Mouse (Mus musculus) ES-Bruce4 (cell line): Measurements from ENCODE around the gene Gm9821. TPM values are rescaled to one million over a fixed set of nuclear protein-coding genes. Genes with fewer than 3 reads are reported as not detected.
A peak's percentile ranks its signal among the peaks of the same experiment; 100 is the strongest.

Experiments
- H3K27ac ChIP-seq: 2 replicates; pipeline ENCODE4 v1.5.1; 2012; ENCODE audit warnings: low read length, inconsistent platforms; ENCODE audit not compliant: insufficient read depth
- H3K27me3 ChIP-seq: 2 replicates; pipeline ENCODE4 v1.6.1; 2012; ENCODE audit warnings: mild to moderate bottlenecking, low read length, inconsistent platforms; ENCODE audit not compliant: control insufficient read depth, poor library complexity, insufficient read depth, severe bottlenecking
- H3K36me3 ChIP-seq: 2 replicates; pipeline ENCODE4 v1.6.1; 2012; ENCODE audit warnings: inconsistent platforms, mild to moderate bottlenecking, low read length, moderate library complexity; ENCODE audit not compliant: control insufficient read depth, poor library complexity, insufficient read depth, severe bottlenecking
- H3K4me1 ChIP-seq: one replicate; pipeline ENCODE4 v1.8.1; 2011; ENCODE audit warnings: low read length; ENCODE audit not compliant: control insufficient read depth, insufficient read depth
- H3K4me3 ChIP-seq: 2 replicates; pipeline ENCODE4 v1.5.1; 2011; ENCODE audit warnings: low read depth, mild to moderate bottlenecking, low read length
- H3K9ac ChIP-seq: 2 replicates; pipeline ENCODE4 v1.6.1; 2012; ENCODE audit warnings: low read depth, mild to moderate bottlenecking, inconsistent platforms; ENCODE audit not compliant: poor library complexity, severe bottlenecking
- H3K9me3 ChIP-seq: replicated peaks from 2 replicates; pipeline ENCODE4 v1.6.1; 2012; ENCODE audit warnings: mild to moderate bottlenecking, low read length, inconsistent platforms; ENCODE audit not compliant: control insufficient read depth, poor library complexity, insufficient read depth, severe bottlenecking
- CTCF ChIP-seq: IDR thresholded peaks from one replicate; pipeline ENCODE4 v1.8.1; 2011; ENCODE audit warnings: low read depth, low read length
- EP300 ChIP-seq: IDR thresholded peaks from 2 replicates; pipeline ENCODE4 v1.6.1; 2011; ENCODE audit warnings: low read depth, low read length; ENCODE audit not compliant: insufficient read depth
- POLR2A ChIP-seq: IDR thresholded peaks from one replicate; pipeline ENCODE4 v1.8.1; 2011; ENCODE audit warnings: low read length; ENCODE audit not compliant: insufficient read depth
- polyA plus RNA-seq: library from polyadenylated mRNA; stranded (reverse); fragments of >200 nt; gene quantifications from 2 replicates; pipeline ENCODE4 v1.2.4, GENCODE M21; 2011; ENCODE audit warnings: low read depth; ENCODE audit not compliant: missing spikeins, insufficient read depth, insufficient read length

The Gm9821 gene
- polyA plus RNA-seq, 1 experiment: not detected

DNA sequence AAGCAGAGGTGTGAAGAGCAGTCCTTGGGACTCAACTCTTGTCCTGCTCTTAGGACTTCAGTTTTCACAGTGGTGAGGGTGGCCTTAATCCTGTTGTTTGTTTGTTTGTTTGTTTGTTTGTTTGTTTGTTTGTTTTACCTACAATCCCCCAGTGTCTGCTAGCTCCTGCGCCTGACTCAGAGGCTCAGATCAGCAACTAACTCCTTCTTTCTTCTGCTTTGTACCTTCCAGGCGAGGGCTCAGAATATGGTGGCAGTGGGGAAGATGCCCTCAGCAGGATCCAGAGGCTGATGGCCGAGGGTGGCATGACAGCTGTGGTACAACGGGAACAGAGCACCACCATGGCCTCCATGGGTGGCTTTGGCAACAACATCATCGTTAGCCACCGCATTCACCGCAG, 28.4 kb upstream of the Gm9821 start:
- 0 out of 2 replicates have a peak, but pooled peaks cover under 1% of the 10 kb centered on the region for H3K27me3 ChIP-seq
- no peak overlapping the region for H3K9ac ChIP-seq
- peaks cover 6% of the 10 kb centered on the region; the same call in 1 of the 2 replicates for H3K36me3 ChIP-seq

DNA sequence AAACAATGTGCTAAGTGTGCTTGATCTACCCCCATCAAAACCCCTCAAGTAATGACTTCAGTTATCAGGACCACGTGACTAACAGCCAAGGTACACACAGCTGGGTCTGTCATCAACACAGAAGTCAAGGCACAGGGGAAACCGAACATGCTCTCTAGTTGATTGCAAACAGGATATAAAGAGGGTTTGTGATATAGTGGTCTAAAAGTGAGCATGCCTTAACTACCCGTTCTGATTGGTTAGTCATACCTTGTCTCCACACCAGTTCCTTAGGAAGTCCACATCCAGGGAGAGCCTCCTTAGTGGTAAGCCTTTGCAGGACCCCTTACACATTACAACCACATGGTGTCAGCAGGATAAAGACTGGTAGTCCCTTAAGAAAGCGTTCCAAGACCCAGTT, 25.4 kb upstream of the Gm9821 start:
- H3K27me3 ChIP-seq: peaks cover 9% of the 10 kb centered on the region; the same call in 1 of the 2 replicates
- H3K36me3 ChIP-seq: no peaks in the 10 kb centered on the region
- H3K4me3 ChIP-seq: no peak overlapping the region
- no peak overlapping the region for H3K27ac ChIP-seq
- H3K9me3 ChIP-seq: no peaks in the 10 kb centered on the region
- no peak overlapping the region for H3K9ac ChIP-seq
- no peaks in the 10 kb centered on the region for H3K4me1 ChIP-seq
- no peak for TF ChIP-seq POLR2A
- TF ChIP-seq EP300: no peak
- TF ChIP-seq CTCF: no peak

More for the DNA sequence above, 28.4 kb upstream of the Gm9821 start:
- peaks cover 2% of the 10 kb centered on the region for H3K4me1 ChIP-seq
- H3K27ac ChIP-seq: no peak overlapping the region
- no peaks in the 10 kb centered on the region for H3K9me3 ChIP-seq
- TF ChIP-seq CTCF (no peak), POLR2A (no peak), EP300 (no peak)
- H3K4me3 ChIP-seq: no peak overlapping the region

DNA sequence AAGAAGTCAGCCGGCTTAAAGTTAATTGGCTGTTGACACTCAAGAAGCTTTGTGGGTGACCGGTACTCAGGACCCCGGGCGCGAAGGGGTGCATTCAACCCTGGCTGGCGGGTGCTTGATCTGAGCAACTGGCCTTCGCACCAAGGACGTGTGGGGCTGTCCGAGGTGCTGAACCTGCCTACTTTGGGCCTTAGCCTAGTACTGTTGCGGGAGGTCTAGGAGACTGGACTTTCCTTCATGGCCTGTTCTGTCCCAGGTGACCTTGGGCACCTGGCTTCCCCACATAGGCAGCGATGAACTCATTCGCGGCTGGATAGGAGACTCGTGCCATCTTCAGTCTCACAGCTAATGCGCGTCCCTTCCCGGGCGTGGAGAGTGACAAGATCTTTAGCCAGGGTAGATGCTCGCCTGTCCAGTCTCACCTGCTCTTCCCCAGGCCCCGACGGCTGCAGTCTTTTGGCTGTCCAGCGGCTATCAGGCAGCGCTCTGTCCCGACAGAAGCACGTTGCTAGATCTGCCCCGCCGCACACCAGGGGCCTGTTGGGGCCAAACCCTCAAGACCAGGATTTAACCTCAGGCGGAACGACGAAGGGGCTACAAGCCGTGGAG, 24.2 kb upstream of the Gm9821 start:
- no peaks in the 10 kb centered on the region for H3K36me3 ChIP-seq
- no peak overlapping the region for H3K9ac ChIP-seq
- TF ChIP-seq CTCF: no peak
- TF ChIP-seq POLR2A: no peak
- TF ChIP-seq EP300: no peak
- peak overlapping the region; percentile 10 for H3K4me3 ChIP-seq
- no peak overlapping the region for H3K27ac ChIP-seq
- H3K27me3 ChIP-seq: peaks cover 9% of the 10 kb centered on the region; the same call in 1 of the 2 replicates
- peaks cover 2% of the 10 kb centered on the region for H3K4me1 ChIP-seq
- no peaks in the 10 kb centered on the region for H3K9me3 ChIP-seq

DNA sequence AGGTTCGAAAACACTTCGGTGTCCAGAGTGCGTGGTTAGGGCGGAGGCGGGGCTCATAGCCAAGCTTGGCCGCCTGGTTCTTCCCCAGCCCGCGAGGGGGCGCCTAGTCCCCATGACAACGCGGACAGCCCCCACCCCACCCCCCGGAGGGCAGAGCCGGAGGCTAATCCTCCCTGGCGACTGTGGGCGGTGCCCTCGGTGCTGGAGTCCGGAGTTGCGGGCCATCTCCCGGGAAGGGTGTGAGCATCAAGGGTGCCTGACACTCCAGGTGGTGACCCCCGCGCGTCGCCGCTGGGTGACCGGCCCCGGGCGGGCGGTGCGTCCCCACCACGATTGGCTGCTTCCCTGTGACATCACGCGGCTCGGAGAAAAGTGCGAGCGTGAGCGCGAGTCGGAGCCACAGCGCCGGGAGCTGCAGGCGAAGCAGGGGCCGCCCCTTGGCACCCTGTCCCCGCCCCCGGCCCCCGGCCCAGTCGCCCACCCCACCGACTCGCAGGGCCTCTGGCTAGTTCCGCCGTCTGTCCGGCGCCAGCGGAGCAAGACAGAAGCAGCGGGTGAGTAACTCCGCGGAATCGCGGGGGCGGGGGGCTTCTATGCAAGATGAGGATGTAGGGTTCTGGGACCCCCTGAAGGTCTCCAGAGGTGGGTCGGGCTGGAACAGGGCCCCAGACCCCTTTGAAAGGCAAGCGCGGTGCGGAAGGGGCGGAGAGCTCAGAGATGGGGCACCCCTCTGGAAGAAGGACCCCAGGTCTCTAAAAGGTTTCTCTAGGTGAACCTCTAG, 23.5 kb upstream of the Gm9821 start:
- Histone ChIP-seq H3K27ac (no peak overlapping the region), H3K36me3 (no peaks in the 10 kb centered on the region), H3K9me3 (no peaks in the 10 kb centered on the region), H3K4me1 (peaks cover 2% of the 10 kb centered on the region), H3K9ac (peak overlapping the region; percentile 53), H3K27me3 (peaks cover 9% of the 10 kb centered on the region; the same call in 1 of the 2 replicates), H3K4me3 (peak overlapping the region; percentile 67)
- TF ChIP-seq EP300 (no peak), CTCF (peak; percentile 53)

DNA sequence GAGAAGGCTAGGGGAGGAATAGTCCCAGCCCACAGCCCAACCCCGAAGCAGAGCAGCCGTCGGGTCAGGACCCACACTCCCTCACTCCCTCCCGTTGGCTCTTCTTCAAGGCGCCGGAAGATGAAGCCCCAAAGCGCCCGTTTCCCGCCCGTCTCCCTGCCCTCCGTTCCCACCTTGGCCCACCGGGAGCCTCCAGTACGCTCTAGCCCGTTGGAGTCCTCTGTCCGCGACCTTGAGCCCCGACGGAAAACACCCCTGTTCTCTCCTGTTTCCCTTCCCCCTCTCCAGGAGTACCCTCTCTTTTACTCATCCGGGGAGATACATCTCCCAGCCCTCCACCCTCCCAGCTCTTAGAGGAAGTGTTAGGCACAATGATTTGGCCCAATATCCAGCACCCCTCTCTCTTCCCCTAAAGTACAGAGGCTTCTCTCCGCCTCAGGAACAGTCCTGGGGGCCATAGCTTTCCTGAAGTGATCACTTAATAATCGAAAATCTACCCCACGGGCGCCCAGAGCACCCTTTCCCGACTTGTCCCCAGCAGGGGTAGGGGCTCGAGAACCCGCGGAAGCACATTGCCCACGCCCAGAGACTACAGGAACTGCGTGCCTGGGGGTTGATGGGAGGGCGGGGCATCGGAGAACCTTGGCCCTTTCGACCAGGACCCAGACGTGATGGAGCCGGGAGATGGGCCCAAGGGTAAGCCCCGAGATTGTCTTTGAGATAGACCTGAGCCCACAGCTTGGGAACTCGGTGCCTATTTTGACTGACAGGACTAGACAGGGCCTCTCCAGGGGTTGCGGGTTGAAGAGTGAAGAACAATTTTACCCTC, 22.7 kb upstream of the Gm9821 start:
- no peaks in the 10 kb centered on the region for H3K9me3 ChIP-seq
- no peak overlapping the region for H3K27ac ChIP-seq
- TF ChIP-seq POLR2A: no peak
- H3K4me1 ChIP-seq: peaks cover 2% of the 10 kb centered on the region
- H3K4me3 ChIP-seq: peak overlapping the region; percentile 67
- H3K27me3 ChIP-seq: peaks cover 9% of the 10 kb centered on the region; the same call in 1 of the 2 replicates
- no peaks in the 10 kb centered on the region for H3K36me3 ChIP-seq
- H3K9ac ChIP-seq: peak overlapping the region; percentile 53
